Mouse (Mus musculus): ENCODE measurements at regions not wholly inside any gene's neighbourhood (a gene's known extent, or its start where the extent isn't known, plus 50 kb on each side); places are given as distances from the start of the nearest gene placed in this dataset.

DNA sequence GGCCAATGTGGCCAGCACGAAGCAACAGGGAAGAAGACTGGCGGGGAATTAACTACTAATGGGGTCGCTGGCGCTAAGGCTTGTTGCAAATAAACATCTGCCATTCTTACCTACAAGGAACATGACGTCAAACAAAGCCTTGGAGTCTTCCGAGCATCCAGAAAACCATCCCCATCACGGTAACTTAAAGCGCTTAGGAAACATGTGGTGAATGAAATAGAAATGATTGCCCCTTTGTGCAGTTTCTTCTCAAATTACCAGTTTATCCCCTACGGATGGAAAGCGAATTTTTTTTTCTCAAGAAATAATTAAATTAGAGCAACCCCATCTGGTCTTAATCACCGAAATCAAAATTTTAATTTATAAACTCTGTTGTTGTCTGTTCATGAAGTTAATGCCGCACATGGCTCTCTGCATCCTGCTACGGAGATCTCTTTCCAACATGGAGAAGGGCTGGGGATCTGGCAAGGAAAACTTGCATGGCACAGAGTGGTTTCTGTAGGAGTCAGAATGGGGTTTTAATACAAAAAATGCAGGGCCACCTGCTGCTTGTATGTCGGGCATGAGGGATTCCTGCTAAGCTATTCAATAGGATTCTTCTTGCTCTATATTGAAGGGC is 694.9 kb downstream of the Utrn start:
- Histone ChIP-seq H3K4me3 (ENCODE audit: low read depth, low read length) (no peak overlapping the region), H3K9me3 (ENCODE audit: low read depth, low read length) (no peaks in the 10 kb centered on the region), H3K4me2 (no peak overlapping the region), H3K27ac (ENCODE audit: low read depth) (no peak overlapping the region), H3K36me3 (ENCODE audit: insufficient read depth) (no peaks in the 10 kb centered on the region), H3K27me3 (ENCODE audit: insufficient read depth, low read length) (no peaks in the 10 kb centered on the region), H3K9ac (no peak overlapping the region), H3K4me1 (ENCODE audit: insufficient read depth) (no peaks in the 10 kb centered on the region)
- WGBS: 71% methylated on average over 14 of the region's 14 CpGs
- ATAC-seq (ENCODE audit: insufficient read depth) (no peak), DNase-seq (no peak)
- no peak for TF ChIP-seq CTCF (IDR thresholded peaks at IDR 0.05; ENCODE audit: low read depth)

DNA sequence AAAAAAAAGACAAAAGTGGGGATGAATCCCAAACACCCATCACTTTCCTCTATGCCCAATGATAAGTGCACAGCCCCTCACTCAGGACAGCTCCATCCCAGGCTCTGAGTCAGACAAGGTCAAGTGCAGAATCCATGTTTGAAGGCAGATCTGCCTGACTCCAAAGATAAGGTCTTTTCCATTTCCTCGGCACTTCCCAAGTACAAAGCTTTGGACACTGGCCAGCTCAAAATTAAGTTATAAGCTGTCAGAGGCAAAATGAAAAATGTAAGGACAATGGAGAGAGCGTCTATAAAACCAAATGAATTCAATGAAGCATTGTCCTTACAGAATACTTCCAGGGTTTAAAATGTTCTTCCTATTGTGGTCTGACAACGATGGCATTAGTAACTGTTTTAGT is 694.0 kb downstream of the Utrn start:
- no peak overlapping the region for H3K9ac ChIP-seq

DNA sequence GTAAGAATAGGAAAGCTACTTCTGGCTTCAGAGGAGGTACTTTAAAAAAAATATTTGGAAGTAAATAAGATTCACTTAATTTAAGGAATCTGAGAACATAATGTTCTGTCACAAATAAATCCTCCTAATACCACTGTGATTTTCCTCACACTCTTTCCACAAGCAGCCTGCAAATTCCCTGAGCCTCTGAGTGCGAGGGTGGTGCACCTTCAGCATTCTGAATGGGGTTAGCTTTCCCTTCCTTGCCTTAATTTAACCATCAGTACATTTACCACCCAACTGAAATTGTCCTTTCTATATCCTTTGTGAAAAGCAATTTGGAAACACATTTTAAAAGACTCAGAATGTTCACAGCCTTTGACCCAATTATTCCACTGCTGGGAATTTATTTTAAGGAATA is 691.7 kb downstream of the Utrn start:
- 85% methylated on average over 1 of the region's 1 CpGs for WGBS
- no peaks in the 10 kb centered on the region for H3K36me3 ChIP-seq (ENCODE audit: insufficient read depth)
- no peaks in the 10 kb centered on the region for H3K9me3 ChIP-seq (ENCODE audit: low read depth, low read length)

More for the DNA sequence above, 694.0 kb downstream of the Utrn start:
- Histone ChIP-seq H3K27ac (ENCODE audit: low read depth) (no peak overlapping the region), H3K27me3 (ENCODE audit: insufficient read depth, low read length) (no peaks in the 10 kb centered on the region), H3K4me1 (ENCODE audit: insufficient read depth) (no peaks in the 10 kb centered on the region), H3K9me3 (ENCODE audit: low read depth, low read length) (no peaks in the 10 kb centered on the region), H3K4me2 (no peak overlapping the region), H3K4me3 (ENCODE audit: low read depth, low read length) (no peak overlapping the region), H3K36me3 (ENCODE audit: insufficient read depth) (no peaks in the 10 kb centered on the region)
- no peak for TF ChIP-seq CTCF (IDR thresholded peaks at IDR 0.05; ENCODE audit: low read depth)
- no peak for ATAC-seq (ENCODE audit: insufficient read depth)
- peak; percentile 54 for DNase-seq
- WGBS: 39% methylated on average over 3 of the region's 3 CpGs

DNA sequence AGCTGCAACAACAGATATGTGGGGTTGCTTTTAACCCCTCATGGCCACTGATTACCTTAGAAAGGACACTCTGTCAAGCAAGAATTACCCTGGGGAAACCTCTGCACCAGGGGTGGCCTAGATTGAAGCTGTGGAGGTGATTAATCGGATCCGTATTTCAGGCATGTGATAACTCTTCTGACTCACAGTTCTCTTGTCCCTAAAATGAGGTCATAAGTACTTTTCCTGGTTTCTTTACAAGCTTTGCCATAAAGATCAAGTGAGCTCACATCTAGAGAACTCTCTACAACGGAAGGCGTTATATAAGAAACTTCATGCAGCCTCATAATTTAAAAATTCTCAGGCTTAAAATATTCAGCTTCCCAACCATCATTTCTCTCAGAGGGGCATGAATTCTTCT is 688.2 kb downstream of the Utrn start:
- Histone ChIP-seq H3K27me3 (ENCODE audit: insufficient read depth, low read length) (no peaks in the 10 kb centered on the region), H3K4me2 (no peak overlapping the region), H3K9ac (no peak overlapping the region), H3K36me3 (ENCODE audit: insufficient read depth) (no peaks in the 10 kb centered on the region), H3K27ac (ENCODE audit: low read depth) (no peak overlapping the region), H3K4me3 (ENCODE audit: low read depth, low read length) (no peak overlapping the region), H3K4me1 (ENCODE audit: insufficient read depth) (no peaks in the 10 kb centered on the region), H3K9me3 (ENCODE audit: low read depth, low read length) (no peaks in the 10 kb centered on the region)
- no peak for DNase-seq
- no peak for ATAC-seq (ENCODE audit: insufficient read depth)
- WGBS: 79% methylated on average over 4 of the region's 4 CpGs
- TF ChIP-seq CTCF (IDR thresholded peaks at IDR 0.05; ENCODE audit: low read depth): no peak

More for the DNA sequence above, 691.7 kb downstream of the Utrn start:
- Histone ChIP-seq H3K27ac (ENCODE audit: low read depth) (no peak overlapping the region), H3K4me1 (ENCODE audit: insufficient read depth) (no peaks in the 10 kb centered on the region), H3K27me3 (ENCODE audit: insufficient read depth, low read length) (no peaks in the 10 kb centered on the region), H3K4me2 (no peak overlapping the region), H3K9ac (no peak overlapping the region), H3K4me3 (ENCODE audit: low read depth, low read length) (no peak overlapping the region)
- ATAC-seq (ENCODE audit: insufficient read depth): no peak
- no peak for TF ChIP-seq CTCF (IDR thresholded peaks at IDR 0.05; ENCODE audit: low read depth)
- no peak for DNase-seq

DNA sequence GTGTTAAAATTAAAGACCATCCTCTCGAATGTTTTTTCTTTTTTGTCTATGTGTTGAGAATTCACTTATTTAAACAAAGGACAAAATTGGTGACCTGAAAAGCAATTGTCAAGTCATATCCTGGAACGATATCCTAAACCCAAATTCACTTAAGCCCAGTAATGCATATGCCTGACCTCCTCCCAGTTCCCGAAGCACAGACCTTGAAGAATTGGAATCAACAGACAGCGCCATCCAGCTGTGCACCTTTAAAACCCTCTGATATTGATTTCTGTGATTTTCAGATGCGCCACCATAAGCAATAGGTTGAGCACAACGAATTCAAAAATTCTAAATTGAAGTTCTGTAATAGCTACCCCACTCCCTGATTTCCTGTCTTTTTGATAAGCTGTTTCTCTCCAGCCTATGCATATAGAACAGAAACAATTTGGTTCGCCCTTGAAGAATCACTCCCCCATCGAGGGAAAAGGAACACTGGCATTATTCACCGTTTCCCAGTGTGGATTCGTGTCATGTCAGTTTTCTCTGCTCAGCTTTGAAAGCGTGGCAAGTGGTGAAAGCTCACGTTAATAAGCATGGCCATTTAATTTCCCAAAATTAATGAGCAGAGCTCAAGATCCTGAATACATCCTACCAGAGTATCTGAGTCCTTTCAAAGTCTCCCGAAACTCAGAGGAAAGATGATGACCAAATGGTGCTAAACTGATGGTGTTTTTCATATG is 682.1 kb downstream of the Utrn start:
- ATAC-seq (ENCODE audit: insufficient read depth): no peak
- no peaks in the 10 kb centered on the region for H3K9me3 ChIP-seq (ENCODE audit: low read depth, low read length)
- no peaks in the 10 kb centered on the region for H3K27me3 ChIP-seq (ENCODE audit: insufficient read depth, low read length)
- no peak overlapping the region for H3K27ac ChIP-seq (ENCODE audit: low read depth)
- no peaks in the 10 kb centered on the region for H3K36me3 ChIP-seq (ENCODE audit: insufficient read depth)
- H3K4me3 ChIP-seq (ENCODE audit: low read depth, low read length): no peak overlapping the region
- WGBS: 74% methylated on average over 13 of the region's 13 CpGs
- H3K4me2 ChIP-seq: no peak overlapping the region
- no peaks in the 10 kb centered on the region for H3K4me1 ChIP-seq (ENCODE audit: insufficient read depth)
- H3K9ac ChIP-seq: no peak overlapping the region
- TF ChIP-seq CTCF (IDR thresholded peaks at IDR 0.05; ENCODE audit: low read depth): no peak
- DNase-seq: no peak

DNA sequence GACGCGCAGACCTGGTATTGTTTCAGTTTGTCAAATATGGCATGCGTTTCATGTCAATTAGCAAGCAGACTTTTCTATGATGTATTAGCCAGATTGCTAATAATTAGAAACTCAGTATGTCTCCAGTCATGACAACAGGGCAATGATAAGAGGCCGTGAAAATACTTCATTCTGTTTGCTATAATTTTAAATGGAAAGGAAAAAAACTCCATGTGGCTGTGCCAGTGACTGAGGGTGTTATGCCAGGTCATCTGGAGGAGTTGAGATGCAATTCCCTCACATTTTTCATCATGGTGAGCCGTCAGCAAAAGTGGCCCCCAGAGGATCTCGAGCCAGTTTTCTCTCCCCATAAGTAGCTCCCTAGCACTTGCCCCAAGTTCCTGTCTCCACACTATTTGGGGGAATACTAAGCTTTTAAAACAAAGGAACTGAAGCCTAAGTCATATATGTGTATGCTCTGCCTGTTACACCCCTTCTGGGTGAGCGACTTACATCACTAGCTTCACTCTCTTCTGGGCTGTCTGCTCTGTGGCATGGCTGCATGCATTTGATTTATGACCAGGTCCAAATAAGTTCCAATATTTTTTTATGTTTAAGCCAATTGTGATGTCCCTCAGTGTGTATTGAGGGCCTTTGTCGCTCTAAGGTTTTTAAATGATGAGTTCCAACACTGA is 681.4 kb downstream of the Utrn start:
- Histone ChIP-seq H3K4me1 (ENCODE audit: insufficient read depth) (no peaks in the 10 kb centered on the region), H3K4me2 (no peak overlapping the region), H3K9me3 (ENCODE audit: low read depth, low read length) (no peaks in the 10 kb centered on the region), H3K36me3 (ENCODE audit: insufficient read depth) (no peaks in the 10 kb centered on the region), H3K27me3 (ENCODE audit: insufficient read depth, low read length) (no peaks in the 10 kb centered on the region), H3K27ac (ENCODE audit: low read depth) (no peak overlapping the region), H3K4me3 (ENCODE audit: low read depth, low read length) (no peak overlapping the region), H3K9ac (no peak overlapping the region)
- ATAC-seq (ENCODE audit: insufficient read depth): no peak
- TF ChIP-seq CTCF (IDR thresholded peaks at IDR 0.05; ENCODE audit: low read depth): no peak
- WGBS: 75% methylated on average over 8 of the region's 8 CpGs
- DNase-seq: no peak

DNA sequence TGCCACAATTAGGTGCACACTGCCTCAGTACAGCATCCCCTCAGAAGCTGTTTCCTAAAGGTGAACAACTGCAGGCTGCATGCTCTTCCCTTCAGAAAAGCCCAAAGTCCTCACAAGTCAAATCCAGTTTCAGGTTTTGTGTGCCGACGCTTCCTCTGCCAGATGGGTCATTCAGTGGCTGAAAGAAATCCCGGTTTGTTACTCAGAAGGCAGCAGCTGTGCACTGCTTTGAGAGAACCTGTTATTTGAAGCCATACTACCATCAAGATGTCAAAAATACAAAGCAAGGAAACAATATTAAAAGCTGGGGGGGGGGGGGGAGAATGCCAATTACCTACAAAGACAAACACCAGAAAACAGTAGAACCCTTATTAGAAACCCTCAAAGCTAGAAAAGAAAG is 678.7 kb downstream of the Utrn start:
- 77% methylated on average over 3 of the region's 3 CpGs for WGBS
- no peak for ATAC-seq (ENCODE audit: insufficient read depth)
- Histone ChIP-seq H3K9me3 (ENCODE audit: low read depth, low read length) (no peaks in the 10 kb centered on the region), H3K27me3 (ENCODE audit: insufficient read depth, low read length) (no peaks in the 10 kb centered on the region), H3K4me3 (ENCODE audit: low read depth, low read length) (no peak overlapping the region), H3K4me1 (ENCODE audit: insufficient read depth) (no peaks in the 10 kb centered on the region), H3K36me3 (ENCODE audit: insufficient read depth) (no peaks in the 10 kb centered on the region), H3K27ac (ENCODE audit: low read depth) (no peak overlapping the region), H3K4me2 (no peak overlapping the region), H3K9ac (no peak overlapping the region)
- no peak for TF ChIP-seq CTCF (IDR thresholded peaks at IDR 0.05; ENCODE audit: low read depth)
- DNase-seq: no peak

All from lung, embryonic 14.5 days (tissue).